Mouse (Mus musculus) E14TG2a.4 (cell line): ENCODE data around the gene Unc13b.
"Not testable (repeated sequence)": the region's sequence is repeated elsewhere in the genome, so short reads cannot be mapped to it uniquely, and the experiment has no call there.

Source experiments
- CTCF ChIP-seq: conservative IDR thresholded peaks from 2 replicates; pipeline ENCODE4 v1.5.1; 2014; ENCODE audit warnings: low read length
- NANOG ChIP-seq: IDR thresholded peaks from 2 replicates; pipeline ENCODE4 v1.6.1; 2014; ENCODE audit warnings: borderline replicate concordance, low read length, mixed read lengths
- POU5F1 ChIP-seq: IDR thresholded peaks from 2 replicates; pipeline ENCODE4 v1.6.1; 2014; ENCODE audit warnings: low read length, borderline replicate concordance

DNA sequence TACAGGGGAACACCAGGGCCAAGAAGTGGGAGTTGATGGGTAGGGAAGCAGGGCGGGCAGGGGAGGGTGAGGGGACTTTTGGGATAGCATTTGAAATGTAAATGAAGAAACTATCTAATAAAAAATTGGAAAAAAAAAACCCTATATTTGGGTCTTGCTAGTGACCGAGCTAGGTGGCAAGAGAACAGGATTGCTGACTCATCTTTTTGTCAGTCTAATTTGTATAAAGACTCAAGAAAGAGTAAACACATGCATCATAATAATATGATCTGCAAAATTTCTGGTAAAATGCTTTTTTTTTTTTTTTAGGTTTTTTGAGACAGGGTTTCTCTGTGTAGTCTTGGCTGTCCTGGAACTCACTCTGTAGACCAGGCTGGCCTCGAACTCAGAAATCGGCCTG is 93.7 kb downstream of the Unc13b start:
- TF ChIP-seq CTCF, NANOG, POU5F1: not testable (repeated sequence)
